Mouse (Mus musculus) heart, postnatal 0 days (tissue): ENCODE measurements around the gene Efcab10. TPM values are rescaled to one million over a fixed set of nuclear protein-coding genes. Genes with fewer than 3 reads are reported as not detected.

Experiments
- ATAC-seq: fragments of 200-750 bp; cut with Nextera tagmentation; 2 replicates; pipeline ENCODE4 v1.8.0; 2017; ENCODE audit warnings: low read depth, moderate number of reproducible peaks, moderate library complexity; ENCODE audit not compliant: insufficient read depth
- DNase-seq: peaks from one replicate; pipeline ENCODE4 v3.0.0-alpha.2; 2016; ENCODE audit warnings: low spot score
- H3K27ac ChIP-seq: fragments of 300-500 bp; sonication (generic); 2 replicates; pipeline ENCODE4 v1.5.1; 2014; ENCODE audit warnings: low read depth, mild to moderate bottlenecking
- H3K27me3 ChIP-seq: fragments of 300-500 bp; sonication (generic); 2 replicates; pipeline ENCODE4 v1.6.1; 2014; ENCODE audit warnings: low read length, mixed read lengths; ENCODE audit not compliant: control insufficient read depth, insufficient read depth
- H3K36me3 ChIP-seq: fragments of 300-500 bp; sonication (generic); replicated peaks from 2 replicates; pipeline ENCODE4 v1.6.1; 2014; ENCODE audit warnings: low read length, mixed read lengths; ENCODE audit not compliant: control insufficient read depth, insufficient read depth
- H3K4me1 ChIP-seq: fragments of 300-500 bp; sonication (generic); 2 replicates; pipeline ENCODE4 v1.6.1; 2014; ENCODE audit warnings: antibody characterized with exemption; ENCODE audit not compliant: control insufficient read depth, insufficient read depth
- H3K4me2 ChIP-seq: fragments of 300-500 bp; sonication (generic); 2 replicates; pipeline ENCODE4 v1.6.1; 2014; ENCODE audit warnings: low read depth, mild to moderate bottlenecking, low read length, moderate library complexity
- H3K4me3 ChIP-seq: fragments of 300-500 bp; sonication (generic); 2 replicates; pipeline ENCODE4 v1.5.1; 2014; ENCODE audit warnings: low read depth, low read length
- H3K9ac ChIP-seq: fragments of 300-500 bp; sonication (generic); replicated peaks from 2 replicates; pipeline ENCODE4 v1.6.1; 2014; ENCODE audit warnings: low read depth, low read length, mixed read lengths
- H3K9me3 ChIP-seq: fragments of 300-500 bp; sonication (generic); replicated peaks from 2 replicates; pipeline ENCODE4 v1.6.1; 2016; ENCODE audit warnings: low read length; ENCODE audit not compliant: control insufficient read depth
- CTCF ChIP-seq: IDR thresholded peaks from 2 replicates; pipeline ENCODE4 v1.5.1; 2016; ENCODE audit warnings: antibody characterized with exemption, control low read depth, low read depth
- EP300 ChIP-seq: IDR thresholded peaks from 2 replicates; pipeline ENCODE4 v1.6.1; 2016; ENCODE audit warnings: antibody characterized with exemption, low read depth
- WGBS: fragments of 180-500 bp; shearing (Covaris S2); extraction: QIAGEN DNeasy Blood & Tissue Kit; methylation state at CpG from one replicate; pipeline ENCODE4 v1.1.7; 2014; 5-methylcytosine and 5-hydroxymethylcytosine counted together
- polyA plus RNA-seq: library from polyadenylated mRNA; unstranded; fragments of >200 nt; fragmentation: Nextera tagmentation; extraction: Ambion mirVana; gene quantifications from 2 replicates; pipeline ENCODE4 v1.2.1, GENCODE M21; 2015
- total RNA-seq: library from RNA; depleted of rRNA; stranded (reverse); fragments of >200 nt; gene quantifications from 2 replicates; pipeline ENCODE4 v1.2.3, GENCODE M21; 2014; ENCODE audit warnings: low replicate concordance; rRNA removed

Efcab10 gene
- total RNA-seq: not detected in 2 replicates
- polyA plus RNA-seq: 0.73 TPM in 1 of 2 replicates, not detected in the other

DNA sequence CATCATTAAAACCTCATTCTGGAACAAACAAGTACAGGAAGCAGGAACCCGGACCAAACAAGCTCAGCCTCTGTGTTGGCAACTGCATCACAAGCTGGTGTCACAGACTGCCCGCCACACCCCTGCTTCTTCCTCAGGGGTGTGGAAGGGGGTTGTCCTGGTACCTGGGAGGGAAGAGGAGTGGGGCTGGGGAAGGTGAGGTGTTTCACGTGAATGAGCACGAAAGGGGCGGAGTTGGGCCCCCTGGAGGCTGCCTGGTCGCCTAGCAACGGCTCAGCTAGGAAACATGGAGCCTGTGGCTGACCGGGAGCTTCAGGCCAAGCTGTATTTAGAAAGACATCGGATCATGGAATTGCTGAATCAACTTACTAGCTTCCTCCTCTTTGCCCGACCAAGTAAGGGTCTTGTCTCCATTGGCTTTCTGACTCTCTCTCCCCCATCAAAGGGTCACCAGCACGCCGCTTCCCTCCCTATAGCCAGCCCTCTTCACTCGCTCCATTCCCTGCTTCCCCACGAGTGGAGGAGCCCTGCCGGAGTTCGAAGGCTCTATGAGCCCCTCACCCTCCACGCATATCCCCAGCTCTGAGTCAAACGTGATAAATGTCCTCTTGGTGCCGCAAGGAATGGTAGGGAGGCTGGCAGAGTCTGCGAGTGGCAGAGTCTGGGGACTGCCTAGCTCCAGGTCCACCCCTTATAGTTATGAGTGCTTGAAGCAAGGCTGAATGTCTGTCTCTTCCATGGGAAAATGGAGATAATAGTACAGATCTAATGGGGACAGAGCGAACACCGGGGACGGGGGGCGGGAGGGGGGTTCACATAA, at the start of gene Efcab10:
Gene Efcab10, plus strand, starts transcription at position 51 of the 820 bp plus-strand sequence.
- H3K4me2 ChIP-seq: peak within 1 kb of the TSS; percentile 43
- peaks cover 3% of the 10 kb centered on the region; the same call in 1 of the 2 replicates for H3K27me3 ChIP-seq

GRCm38 (mm10) chr12:33344970-33345772, 49.5 kb upstream of the Efcab10 start:
- no peak for ATAC-seq
- TF ChIP-seq EP300 (no peak), CTCF (no peak)
- H3K27me3 ChIP-seq: no peaks in the 10 kb centered on the region
- H3K4me2 ChIP-seq: no peak overlapping the region
- H3K9ac ChIP-seq: no peak overlapping the region
- H3K4me3 ChIP-seq: no peak overlapping the region
- peaks cover 11% of the 10 kb centered on the region; the same call in 1 of the 2 replicates for H3K36me3 ChIP-seq
- H3K4me1 ChIP-seq: peaks cover 4% of the 10 kb centered on the region
- no peaks in the 10 kb centered on the region for H3K9me3 ChIP-seq
- WGBS: 26% methylated on average over 25 of the region's 25 CpGs
- no peak for DNase-seq
- no peak overlapping the region for H3K27ac ChIP-seq

More for the DNA sequence above, at the start of gene Efcab10:
- ATAC-seq (no peak), DNase-seq (no peak)
- Histone ChIP-seq H3K36me3 (no peaks in the 10 kb centered on the region), H3K9ac (no peak within 1 kb of the TSS), H3K4me1 (0 out of 2 replicates have a peak, but pooled peaks cover 4% of the 10 kb centered on the region), H3K27ac (no peak within 1 kb of the TSS), H3K9me3 (no peaks in the 10 kb centered on the region), H3K4me3 (no peak within 1 kb of the TSS)
- TF ChIP-seq EP300 (no peak), CTCF (no peak)
- 12% methylated on average over 24 of the region's 24 CpGs for WGBS

DNA sequence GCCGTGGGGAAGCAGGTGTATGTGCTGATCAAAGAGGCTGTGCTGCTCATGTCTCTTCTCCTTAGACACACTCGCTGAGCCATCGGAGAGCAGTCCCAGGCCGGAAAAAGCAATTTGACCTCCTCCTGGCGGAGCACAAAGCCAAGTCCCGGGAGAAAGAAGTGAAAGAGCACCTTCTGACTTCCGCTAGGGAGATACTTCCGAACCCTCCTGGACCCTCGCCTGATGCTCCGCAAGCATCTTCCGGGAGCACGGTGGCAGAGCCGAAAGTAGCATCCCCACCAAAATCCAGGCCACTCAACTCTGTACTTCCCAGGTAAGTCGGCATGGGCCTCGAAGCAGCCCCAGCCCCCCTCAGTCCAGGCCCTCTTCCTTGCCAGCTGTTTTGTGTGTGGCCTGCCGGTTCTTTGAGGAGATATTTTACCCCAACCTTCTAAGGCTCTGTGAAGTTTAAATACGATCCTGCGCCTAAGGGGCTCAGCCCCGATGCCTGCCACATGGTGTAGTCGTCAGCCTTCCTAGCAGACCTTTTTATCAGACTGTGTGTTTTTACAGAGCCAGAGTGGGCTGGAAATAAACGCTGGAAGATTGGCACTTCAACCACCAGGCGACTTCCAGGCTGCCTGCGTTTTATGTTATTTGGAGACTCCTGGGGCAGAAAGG, 48.8 kb upstream of the Efcab10 start:
- TF ChIP-seq EP300 (no peak), CTCF (no peak)
- Histone ChIP-seq H3K9me3 (no peaks in the 10 kb centered on the region), H3K4me3 (no peak overlapping the region), H3K27me3 (no peaks in the 10 kb centered on the region), H3K4me1 (peaks cover 4% of the 10 kb centered on the region), H3K9ac (no peak overlapping the region), H3K4me2 (no peak overlapping the region), H3K36me3 (peaks cover 15% of the 10 kb centered on the region; the same call in 1 of the 2 replicates), H3K27ac (no peak overlapping the region)
- DNase-seq (peak; percentile 25), ATAC-seq (no peak; the same call in 1 of the 2 replicates)
- WGBS: 40% methylated on average over 23 of the region's 23 CpGs

GRCm38 (mm10) chr12:33352671-33353070, 42.0 kb upstream of the Efcab10 start:
- DNase-seq (no peak), ATAC-seq (no peak)
- 59% methylated on average over 4 of the region's 4 CpGs for WGBS
- Histone ChIP-seq H3K9ac (no peak overlapping the region), H3K4me2 (no peak overlapping the region), H3K4me3 (no peak overlapping the region), H3K27ac (no peak overlapping the region), H3K9me3 (no peaks in the 10 kb centered on the region), H3K4me1 (no peaks in the 10 kb centered on the region), H3K27me3 (no peaks in the 10 kb centered on the region), H3K36me3 (peaks cover 15% of the 10 kb centered on the region; the same call in 1 of the 2 replicates)
- TF ChIP-seq CTCF: no peak

- TF ChIP-seq EP300: no peak
- no peak for TF ChIP-seq CTCF
- Histone ChIP-seq H3K36me3 (peaks cover 16% of the 10 kb centered on the region; the same call in 1 of the 2 replicates), H3K27me3 (no peaks in the 10 kb centered on the region), H3K9ac (no peak overlapping the region), H3K9me3 (no peaks in the 10 kb centered on the region), H3K27ac (no peak overlapping the region), H3K4me2 (no peak overlapping the region), H3K4me3 (no peak overlapping the region), H3K4me1 (no peaks in the 10 kb centered on the region)
- ATAC-seq (no peak), DNase-seq (no peak)
- WGBS: 89% methylated on average over 10 of the region's 10 CpGs
Observed at GRCm38 (mm10) chr12:33358345-33358744, 36.3 kb upstream of the Efcab10 start.
